Mouse (Mus musculus) spleen, postnatal 36 days (tissue): ENCODE data around the gene Cd300lg.

Experiments
- DNase-seq, 2 experiments: peaks; one replicate each; pipeline ENCODE4 v3.0.0; 2022; ENCODE audit warnings: low spot score in 2 of 2, mixed read lengths in 1 of 2

Cd300lg gene

GRCm38 (mm10) chr11:102041350-102041949, at the start of gene Cd300lg:
TSS of gene Cd300lg (plus strand) at chr11:102041509.
- no peak for DNase-seq

GRCm38 (mm10) chr11:101991813-101992212, 49.5 kb upstream of the Cd300lg start:
- no peak for DNase-seq

GRCm38 (mm10) chr11:101992411-101992810, 48.9 kb upstream of the Cd300lg start:
- no peak for DNase-seq

GRCm38 (mm10) chr11:101994100-101994499, 47.2 kb upstream of the Cd300lg start:
- DNase-seq, result peak in 1 of 2 experiments; percentile 29

GRCm38 (mm10) chr11:101995938-101996337, 45.4 kb upstream of the Cd300lg start:
- DNase-seq, result no peak

- DNase-seq, result no peak
Measured at GRCm38 (mm10) chr11:101998258-101998657, 43.1 kb upstream of the Cd300lg start.

- DNase-seq, result no peak
Measured at GRCm38 (mm10) chr11:101999466-101999865, 41.8 kb upstream of the Cd300lg start.

- DNase-seq, result no peak
Measured at GRCm38 (mm10) chr11:102004251-102004650, 37.1 kb upstream of the Cd300lg start.

- no peak for DNase-seq
Measured at GRCm38 (mm10) chr11:102006271-102006670, 35.0 kb upstream of the Cd300lg start.

- DNase-seq, result no peak
Measured at GRCm38 (mm10) chr11:102006688-102007087, 34.6 kb upstream of the Cd300lg start.

GRCm38 (mm10) chr11:102008372-102008771, 32.9 kb upstream of the Cd300lg start:
- DNase-seq, result no peak

- no peak for DNase-seq
Measured at GRCm38 (mm10) chr11:102008954-102009637, 32.2 kb upstream of the Cd300lg start.

- DNase-seq, result no peak
Measured at GRCm38 (mm10) chr11:102010140-102010539, 31.2 kb upstream of the Cd300lg start.

- no peak for DNase-seq
Measured at GRCm38 (mm10) chr11:102011510-102011909, 29.8 kb upstream of the Cd300lg start.

GRCm38 (mm10) chr11:102013201-102013600, 28.1 kb upstream of the Cd300lg start:
- no peak for DNase-seq

- DNase-seq, result peak; percentile 18 to 20
Measured at GRCm38 (mm10) chr11:102015472-102015871, 25.8 kb upstream of the Cd300lg start.

GRCm38 (mm10) chr11:102016136-102016535, 25.2 kb upstream of the Cd300lg start:
- DNase-seq, result no peak

- no peak for DNase-seq
Measured at GRCm38 (mm10) chr11:102019736-102020135, 21.6 kb upstream of the Cd300lg start.

- no peak for DNase-seq
Measured at GRCm38 (mm10) chr11:102021196-102021595, 20.1 kb upstream of the Cd300lg start.

GRCm38 (mm10) chr11:102023406-102023805, 17.9 kb upstream of the Cd300lg start:
- no peak for DNase-seq

- no peak for DNase-seq
Measured at GRCm38 (mm10) chr11:102024084-102024758, 17.1 kb upstream of the Cd300lg start.

- DNase-seq, result no peak
Measured at GRCm38 (mm10) chr11:102024875-102025274, 16.4 kb upstream of the Cd300lg start.

- no peak for DNase-seq
Measured at GRCm38 (mm10) chr11:102025354-102025753, 16.0 kb upstream of the Cd300lg start.
